Mouse (Mus musculus) small intestine, adult 2 months (tissue): ENCODE data around the gene Mettl24. TPM values are rescaled to one million over a fixed set of nuclear protein-coding genes. Genes with fewer than 3 reads are reported as not detected.

Source experiments
- H3K27ac ChIP-seq: fragments of 200-500 bp; 2 replicates; pipeline ENCODE4 v1.5.1; 2012; ENCODE audit warnings: low read depth, low read length, control low read depth, inconsistent platforms; ENCODE audit not compliant: insufficient read depth
- H3K27me3 ChIP-seq: fragments of 200-500 bp; 2 replicates; pipeline ENCODE4 v1.6.1; 2012; ENCODE audit warnings: mild to moderate bottlenecking, moderate library complexity, low read length, inconsistent platforms; ENCODE audit not compliant: control insufficient read depth, insufficient read depth
- H3K36me3 ChIP-seq: fragments of 200-500 bp; 2 replicates; pipeline ENCODE4 v1.6.1; 2012; ENCODE audit warnings: mild to moderate bottlenecking, low read length, control low read depth, inconsistent platforms; ENCODE audit not compliant: control insufficient read depth, insufficient read depth
- H3K4me1 ChIP-seq: fragments of 200-500 bp; 2 replicates; pipeline ENCODE4 v1.6.1; 2012; ENCODE audit warnings: low read length, inconsistent platforms, mixed read lengths; ENCODE audit not compliant: control insufficient read depth, insufficient read depth, insufficient read length
- H3K4me3 ChIP-seq: fragments of 200-500 bp; 2 replicates; pipeline ENCODE4 v1.5.1; 2012; ENCODE audit warnings: low read depth, mild to moderate bottlenecking, control low read depth, inconsistent platforms, low read length, moderate library complexity
- CTCF ChIP-seq: fragments of 200-500 bp; IDR thresholded peaks from 2 replicates; pipeline ENCODE4 v1.5.1; 2012; ENCODE audit warnings: low read depth, mild to moderate bottlenecking, control low read depth, inconsistent platforms, low read length, moderate library complexity, mixed read lengths; ENCODE audit not compliant: insufficient replicate concordance, insufficient read length; ENCODE audit errors: extremely low read depth
- POLR2A ChIP-seq: fragments of 200-500 bp; IDR thresholded peaks from 2 replicates; pipeline ENCODE4 v1.6.1; 2012; ENCODE audit warnings: low read depth, mild to moderate bottlenecking, control low read depth, inconsistent platforms, low read length, moderate library complexity
- WGBS: fragments of 180-500 bp; shearing (Covaris S2); methylation state at CpG from one replicate; pipeline ENCODE4 v1.1.7; 2018; 5-methylcytosine and 5-hydroxymethylcytosine counted together
- polyA plus RNA-seq: library from polyadenylated mRNA; depleted of rRNA; stranded (reverse); fragments of >200 nt; gene quantifications from 2 replicates; pipeline ENCODE4 v1.2.3, GENCODE M21; 2012

Mettl24 gene
- polyA plus RNA-seq, 1 experiment: 2.0 TPM

GRCm38 (mm10) chr10:40719062-40719461 lies 36.0 kb downstream of the Mettl24 start:
- no peak for TF ChIP-seq CTCF
- TF ChIP-seq POLR2A: no peak
- 59% methylated on average over 6 of the region's 6 CpGs for WGBS
- Histone ChIP-seq H3K27me3 (no peaks in the 10 kb centered on the region), H3K27ac (no peak overlapping the region), H3K4me1 (no peaks in the 10 kb centered on the region), H3K36me3 (no peaks in the 10 kb centered on the region), H3K4me3 (no peak overlapping the region)

- 77% methylated on average over 5 of the region's 5 CpGs for WGBS
- TF ChIP-seq CTCF (no peak), POLR2A (no peak)
- no peaks in the 10 kb centered on the region for H3K4me1 ChIP-seq
- no peak overlapping the region for H3K27ac ChIP-seq
- no peaks in the 10 kb centered on the region for H3K36me3 ChIP-seq
- no peaks in the 10 kb centered on the region for H3K27me3 ChIP-seq
- no peak overlapping the region for H3K4me3 ChIP-seq
Measured at GRCm38 (mm10) chr10:40720883-40721282, 37.8 kb downstream of the Mettl24 start.

GRCm38 (mm10) chr10:40724342-40724741 lies 41.3 kb downstream of the Mettl24 start:
- Histone ChIP-seq H3K27me3 (no peaks in the 10 kb centered on the region), H3K36me3 (no peaks in the 10 kb centered on the region), H3K4me3 (no peak overlapping the region), H3K4me1 (no peaks in the 10 kb centered on the region), H3K27ac (no peak overlapping the region)
- TF ChIP-seq POLR2A (no peak), CTCF (no peak)
- 59% methylated on average over 6 of the region's 6 CpGs for WGBS

GRCm38 (mm10) chr10:40725066-40725465 lies 42.0 kb downstream of the Mettl24 start:
- H3K27ac ChIP-seq: no peak overlapping the region
- H3K36me3 ChIP-seq: no peaks in the 10 kb centered on the region
- WGBS: 63% methylated on average over 4 of the region's 4 CpGs
- H3K27me3 ChIP-seq: no peaks in the 10 kb centered on the region
- no peaks in the 10 kb centered on the region for H3K4me1 ChIP-seq
- TF ChIP-seq CTCF (no peak), POLR2A (no peak)
- H3K4me3 ChIP-seq: no peak overlapping the region

- no peaks in the 10 kb centered on the region for H3K4me1 ChIP-seq
- H3K36me3 ChIP-seq: no peaks in the 10 kb centered on the region
- TF ChIP-seq CTCF: no peak
- no peak for TF ChIP-seq POLR2A
- H3K27ac ChIP-seq: no peak overlapping the region
- WGBS: 68% methylated on average over 4 of the region's 4 CpGs
- no peak overlapping the region for H3K4me3 ChIP-seq
- no peaks in the 10 kb centered on the region for H3K27me3 ChIP-seq
Measured at GRCm38 (mm10) chr10:40725471-40725870, 42.4 kb downstream of the Mettl24 start.

GRCm38 (mm10) chr10:40726288-40726902 lies 43.3 kb downstream of the Mettl24 start:
- Histone ChIP-seq H3K36me3 (no peaks in the 10 kb centered on the region), H3K4me1 (no peaks in the 10 kb centered on the region), H3K27ac (no peak overlapping the region), H3K4me3 (no peak overlapping the region), H3K27me3 (no peaks in the 10 kb centered on the region)
- WGBS: 59% methylated on average over 11 of the region's 11 CpGs
- TF ChIP-seq POLR2A (no peak), CTCF (no peak)

- H3K27me3 ChIP-seq: no peaks in the 10 kb centered on the region
- TF ChIP-seq CTCF: no peak
- no peak for TF ChIP-seq POLR2A
- no peaks in the 10 kb centered on the region for H3K4me1 ChIP-seq
- H3K4me3 ChIP-seq: no peak overlapping the region
- WGBS: 84% methylated on average over 5 of the region's 5 CpGs
- H3K36me3 ChIP-seq: no peaks in the 10 kb centered on the region
- H3K27ac ChIP-seq: no peak overlapping the region
Measured at GRCm38 (mm10) chr10:40726989-40727388, 43.9 kb downstream of the Mettl24 start.
